Mouse (Mus musculus) heart, embryonic 12.5 days (tissue): ENCODE data around the gene Defb42. TPM values are rescaled to one million over a fixed set of nuclear protein-coding genes. Genes with fewer than 3 reads are reported as not detected.

Source experiments
- ATAC-seq: fragments of 200-750 bp; cut with Nextera tagmentation; 2 replicates; pipeline ENCODE4 v1.8.0; 2017; ENCODE audit warnings: moderate TSS enrichment, moderate library complexity; ENCODE audit not compliant: insufficient number of reproducible peaks, low FRiP score
- H3K27ac ChIP-seq: fragments of 300-500 bp; sonication (generic); 2 replicates; pipeline ENCODE4 v1.5.1; 2016; ENCODE audit warnings: mild to moderate bottlenecking, moderate library complexity; ENCODE audit not compliant: poor library complexity, severe bottlenecking
- H3K27me3 ChIP-seq: fragments of 300-500 bp; sonication (generic); replicated peaks from 2 replicates; pipeline ENCODE4 v1.6.1; 2016; ENCODE audit warnings: mild to moderate bottlenecking, moderate library complexity
- H3K36me3 ChIP-seq: fragments of 300-500 bp; sonication (generic); 2 replicates; pipeline ENCODE4 v1.6.1; 2016; ENCODE audit warnings: mild to moderate bottlenecking, moderate library complexity
- H3K4me1 ChIP-seq: fragments of 300-500 bp; sonication (generic); replicated peaks from 2 replicates; pipeline ENCODE4 v1.6.1; 2016; ENCODE audit warnings: mild to moderate bottlenecking
- H3K4me2 ChIP-seq: fragments of 300-500 bp; sonication (generic); 2 replicates; pipeline ENCODE4 v1.6.1; 2016; ENCODE audit warnings: mild to moderate bottlenecking, moderate library complexity
- H3K4me3 ChIP-seq: fragments of 300-500 bp; sonication (generic); 2 replicates; pipeline ENCODE4 v1.5.1; 2016; ENCODE audit warnings: mild to moderate bottlenecking
- H3K9ac ChIP-seq: fragments of 300-500 bp; sonication (generic); 2 replicates; pipeline ENCODE4 v1.6.1; 2016; ENCODE audit warnings: mild to moderate bottlenecking, moderate library complexity
- H3K9me3 ChIP-seq: fragments of 300-500 bp; sonication (generic); replicated peaks from 2 replicates; pipeline ENCODE4 v1.6.1; 2016; ENCODE audit warnings: mild to moderate bottlenecking, moderate library complexity
- WGBS: fragments of 180-500 bp; shearing (Covaris S2); methylation state at CpG from one replicate; pipeline ENCODE4 v1.1.7; 2016; 5-methylcytosine and 5-hydroxymethylcytosine counted together
- polyA plus RNA-seq: library from polyadenylated mRNA; unstranded; fragments of >200 nt; fragmentation: Nextera tagmentation; extraction: Ambion mirVana; gene quantifications from 2 replicates; pipeline ENCODE4 v1.2.1, GENCODE M21; 2016

The Defb42 gene
- 3.8 and 4.7 TPM in 2 replicates for polyA plus RNA-seq

DNA sequence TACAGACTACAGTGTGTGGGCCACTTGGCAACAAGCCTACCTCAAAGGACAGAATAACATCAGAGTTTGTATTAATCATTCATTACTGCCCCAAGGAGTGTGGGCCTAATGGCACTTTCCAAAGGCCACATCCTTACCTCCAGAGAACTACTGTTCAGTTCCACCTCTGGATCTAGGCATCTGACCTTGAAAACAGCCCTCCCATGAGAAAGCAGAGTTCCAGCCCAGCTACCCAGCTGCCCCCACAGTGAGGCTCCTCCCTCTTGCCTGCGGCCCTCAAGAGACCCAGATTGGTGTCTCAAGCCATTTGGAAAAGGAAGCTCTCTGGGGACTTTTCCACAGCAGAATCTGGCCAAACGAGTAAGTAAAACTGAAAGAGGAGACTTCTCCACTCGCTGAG, at the start of gene Defb42:
TSS of gene Defb42 (plus strand) at position 301 of the 400 bp plus-strand sequence.
- WGBS = 73% methylated on average over 3 of the region's 3 CpGs
- no peak for ATAC-seq
- H3K27me3 ChIP-seq = no peaks in the 10 kb centered on the region

DNA sequence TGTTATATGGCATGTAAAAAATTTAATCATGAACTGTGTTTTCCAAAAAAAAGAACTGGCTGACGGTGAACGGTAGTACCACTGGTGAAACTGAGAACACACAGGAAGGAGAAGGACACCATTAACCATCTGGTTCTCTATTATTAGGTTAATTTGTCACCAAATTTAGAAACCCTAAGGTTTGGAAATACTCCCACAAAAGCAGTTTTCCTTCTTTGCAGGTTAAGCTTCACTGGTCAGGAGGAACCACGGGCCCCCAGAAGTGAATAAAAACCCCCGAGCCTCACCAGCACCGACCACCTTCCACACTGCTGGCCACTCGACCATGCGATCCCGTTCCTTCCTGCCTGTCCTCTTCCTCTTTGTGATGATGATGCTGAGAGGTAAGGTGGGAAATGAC, 49.0 kb upstream of the Defb42 start, which contains the start of gene Defb47:
TSS of gene Defb47 (plus strand) at position 301 of the 400 bp plus-strand sequence.
- H3K36me3 ChIP-seq = no peaks in the 10 kb centered on the region
- no peak within 1 kb of the TSS for H3K4me3 ChIP-seq
- peaks cover 7% of the 10 kb centered on the region for H3K4me1 ChIP-seq
- no peak within 1 kb of the TSS for H3K9ac ChIP-seq
- no peak within 1 kb of the TSS for H3K4me2 ChIP-seq
- H3K27ac ChIP-seq = no peak within 1 kb of the TSS
- H3K27me3 ChIP-seq = peaks cover 7% of the 10 kb centered on the region; the same call in 1 of the 2 replicates
- 86% methylated on average over 8 of the region's 8 CpGs for WGBS
- no peak for ATAC-seq
- H3K9me3 ChIP-seq = no peaks in the 10 kb centered on the region

More for the DNA sequence above, at the start of gene Defb42:
- H3K36me3 ChIP-seq = no peaks in the 10 kb centered on the region
- no peak within 1 kb of the TSS for H3K27ac ChIP-seq
- H3K9me3 ChIP-seq = no peaks in the 10 kb centered on the region
- H3K9ac ChIP-seq = no peak within 1 kb of the TSS
- no peak within 1 kb of the TSS for H3K4me3 ChIP-seq
- peaks cover 1% of the 10 kb centered on the region; the same call in 1 of the 2 replicates for H3K4me1 ChIP-seq
- no peak within 1 kb of the TSS for H3K4me2 ChIP-seq

DNA sequence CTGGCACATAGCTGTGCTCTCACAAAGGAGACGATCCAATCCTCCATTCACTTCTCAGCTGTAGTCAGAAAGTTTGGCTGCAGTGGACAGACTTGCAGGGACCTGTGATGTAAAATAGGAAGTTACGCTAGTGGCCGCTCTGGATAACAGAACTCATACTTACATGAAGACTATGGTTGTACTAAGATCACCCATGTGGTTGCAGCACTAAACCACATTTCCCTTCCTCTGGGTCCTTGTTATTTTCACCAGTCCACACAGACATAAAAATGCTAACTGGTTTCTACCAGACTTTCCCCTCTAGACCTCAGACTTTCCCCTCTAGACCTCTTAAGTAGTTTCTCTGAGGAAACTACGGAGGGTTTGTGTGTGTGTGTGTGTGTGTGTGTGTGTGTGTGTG, 47.8 kb upstream of the Defb42 start:
- H3K27ac ChIP-seq = no peak overlapping the region
- H3K4me3 ChIP-seq = no peak overlapping the region
- no peak overlapping the region for H3K9ac ChIP-seq
- H3K36me3 ChIP-seq = no peaks in the 10 kb centered on the region
- H3K9me3 ChIP-seq = no peaks in the 10 kb centered on the region
- H3K4me2 ChIP-seq = no peak overlapping the region
- H3K27me3 ChIP-seq = peaks cover 7% of the 10 kb centered on the region; the same call in 1 of the 2 replicates
- H3K4me1 ChIP-seq = peaks cover 12% of the 10 kb centered on the region
- ATAC-seq = no peak
- WGBS = 82% methylated on average over 4 of the region's 4 CpGs

DNA sequence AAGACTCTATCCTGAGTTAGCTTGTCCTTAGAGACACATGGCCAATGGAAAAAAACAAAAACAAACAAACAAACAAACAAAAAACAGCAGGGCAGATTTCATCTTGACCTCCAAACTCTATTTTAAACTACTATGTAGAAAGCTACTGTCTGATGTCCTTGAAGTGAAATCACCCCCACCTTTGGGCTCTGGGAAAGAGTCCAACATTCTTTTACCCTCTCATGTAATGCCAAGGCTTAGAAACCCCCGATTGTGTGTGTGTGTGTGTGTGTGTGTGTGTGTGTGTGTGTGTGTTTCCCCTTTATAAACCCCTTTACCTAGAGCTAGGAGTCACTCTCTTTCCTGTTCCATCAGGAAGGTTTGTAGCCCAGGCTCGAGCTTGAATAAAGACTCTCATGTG, 44.2 kb upstream of the Defb42 start:
- no peak overlapping the region for H3K9ac ChIP-seq
- no peak overlapping the region for H3K27ac ChIP-seq
- H3K4me3 ChIP-seq = no peak overlapping the region
- H3K27me3 ChIP-seq = peaks cover 7% of the 10 kb centered on the region; the same call in 1 of the 2 replicates
- no peak for ATAC-seq
- H3K4me2 ChIP-seq = no peak overlapping the region
- H3K36me3 ChIP-seq = no peaks in the 10 kb centered on the region
- H3K9me3 ChIP-seq = no peaks in the 10 kb centered on the region
- WGBS = 34% methylated on average over 2 of the region's 2 CpGs
- H3K4me1 ChIP-seq = peaks cover 12% of the 10 kb centered on the region

DNA sequence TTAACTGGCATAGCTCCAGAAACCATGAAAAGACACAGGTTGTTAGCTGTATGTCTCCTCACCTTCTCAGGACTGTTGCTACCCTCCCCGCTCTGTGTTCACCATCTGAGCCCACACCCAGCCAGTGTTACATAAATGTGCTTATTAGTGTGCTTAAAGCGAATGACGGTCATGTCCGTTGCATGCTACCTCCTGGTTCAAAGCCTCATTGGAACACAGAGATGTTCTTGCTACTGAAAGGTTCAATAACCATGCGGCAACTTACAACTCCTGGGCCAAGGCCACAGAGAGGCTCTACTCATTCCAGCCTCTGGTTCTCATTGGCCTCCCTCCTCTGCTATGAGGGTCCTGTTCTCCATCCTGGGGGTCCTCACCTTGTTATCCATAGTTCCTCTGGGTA, 35.3 kb upstream of the Defb42 start, which contains the start of gene Defb43:
TSS of gene Defb43 (plus strand) at position 301 of the 400 bp plus-strand sequence.
- Histone ChIP-seq H3K27ac (no peak within 1 kb of the TSS), H3K4me2 (no peak within 1 kb of the TSS), H3K27me3 (peaks cover 18% of the 10 kb centered on the region), H3K9me3 (0 out of 2 replicates have a peak, but pooled peaks cover 5% of the 10 kb centered on the region), H3K4me1 (0 out of 2 replicates have a peak, but pooled peaks cover 9% of the 10 kb centered on the region), H3K9ac (no peak within 1 kb of the TSS), H3K36me3 (no peaks in the 10 kb centered on the region), H3K4me3 (no peak within 1 kb of the TSS)
- no peak for ATAC-seq
- 84% methylated on average over 5 of the region's 5 CpGs for whole genome bisulfite sequencing

DNA sequence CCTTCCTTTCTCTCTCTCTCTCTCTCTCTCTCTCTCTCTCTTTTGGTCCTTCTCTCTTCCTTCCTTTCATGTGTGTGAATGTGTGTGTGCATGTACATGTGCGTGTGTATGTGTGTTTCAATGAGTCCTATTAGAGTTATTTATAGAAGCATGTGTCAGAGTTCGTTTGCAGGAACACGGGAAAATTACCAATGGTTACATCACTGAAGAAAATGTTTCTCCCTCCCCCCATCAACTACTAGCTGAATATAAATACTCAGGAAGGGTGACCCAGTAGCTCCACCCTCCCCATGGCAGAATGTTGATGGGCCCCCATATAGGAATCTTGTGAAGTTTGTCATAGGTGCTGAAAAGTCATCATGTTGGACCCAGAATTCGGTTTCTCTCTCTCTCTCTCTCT, 33.7 kb upstream of the Defb42 start:
- WGBS = 72% methylated on average over 4 of the region's 4 CpGs
- ATAC-seq = no peak
- H3K36me3 ChIP-seq = no peaks in the 10 kb centered on the region
- 0 out of 2 replicates have a peak, but pooled peaks cover 9% of the 10 kb centered on the region for H3K4me1 ChIP-seq
- 0 out of 2 replicates have a peak, but pooled peaks cover 5% of the 10 kb centered on the region for H3K9me3 ChIP-seq
- H3K4me2 ChIP-seq = no peak overlapping the region
- no peak overlapping the region for H3K4me3 ChIP-seq
- H3K9ac ChIP-seq = no peak overlapping the region
- H3K27ac ChIP-seq = no peak overlapping the region
- peaks cover 22% of the 10 kb centered on the region for H3K27me3 ChIP-seq

DNA sequence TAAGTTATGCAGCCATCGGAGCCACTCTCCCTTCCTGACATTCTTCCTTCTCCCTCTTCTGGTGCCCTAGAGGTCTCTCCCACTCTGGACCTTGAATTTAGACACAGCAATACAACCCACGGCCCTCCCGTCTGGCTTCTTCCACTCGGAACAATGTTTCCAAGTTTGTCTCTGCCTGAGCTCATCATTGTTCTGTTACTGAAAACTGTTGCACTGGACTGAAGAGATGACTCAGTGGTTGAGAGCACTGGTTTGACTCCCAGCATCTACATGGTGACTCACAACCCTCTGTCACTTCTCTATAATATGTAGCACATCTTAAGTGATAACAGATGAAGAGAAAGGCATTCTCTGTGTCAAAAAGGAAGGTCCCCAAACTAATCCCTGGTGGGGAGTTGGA, 32.1 kb upstream of the Defb42 start:
- Histone ChIP-seq H3K27me3 (peaks cover 14% of the 10 kb centered on the region), H3K36me3 (no peaks in the 10 kb centered on the region), H3K27ac (no peak overlapping the region), H3K4me1 (peaks cover 15% of the 10 kb centered on the region), H3K9me3 (0 out of 2 replicates have a peak, but pooled peaks cover 5% of the 10 kb centered on the region), H3K4me3 (no peak overlapping the region), H3K4me2 (no peak overlapping the region), H3K9ac (no peak overlapping the region)
- 59% methylated on average over 4 of the region's 4 CpGs for WGBS
- no peak for ATAC-seq

DNA sequence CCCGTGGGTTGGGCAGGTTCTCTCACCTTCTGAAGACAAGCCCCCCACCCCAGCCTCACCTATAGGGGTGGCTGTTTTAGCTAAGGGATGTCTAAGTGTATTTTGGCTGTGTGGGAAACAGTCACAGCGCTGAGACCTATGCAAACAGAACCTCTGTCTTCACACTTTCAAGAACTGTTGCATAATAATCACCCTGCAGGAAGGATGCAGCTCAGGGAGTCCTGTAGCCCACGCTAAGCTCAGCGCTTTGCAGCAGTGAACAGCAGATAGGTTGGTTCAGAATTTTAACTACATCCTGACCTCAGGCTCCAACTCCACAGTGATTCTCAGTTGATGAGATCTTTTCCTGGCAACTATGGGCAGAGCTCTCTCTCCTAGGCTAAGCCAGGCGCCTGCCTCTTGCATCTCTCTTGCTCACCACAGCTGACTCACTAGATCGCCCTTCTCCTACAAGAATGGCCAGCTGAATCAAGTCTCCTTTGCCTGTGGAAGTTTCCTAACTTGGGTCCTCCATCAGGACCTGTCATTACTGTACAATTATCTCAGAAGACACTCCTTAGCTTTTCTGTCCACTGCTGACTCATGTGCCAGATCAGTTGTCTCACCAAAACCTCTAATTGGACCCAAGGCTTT, 26.2 kb upstream of the Defb42 start:
- H3K9me3 ChIP-seq = no peaks in the 10 kb centered on the region
- no peak overlapping the region for H3K4me3 ChIP-seq
- no peak for ATAC-seq
- no peak overlapping the region for H3K4me2 ChIP-seq
- 52% methylated on average over 6 of the region's 6 CpGs for WGBS
- H3K27me3 ChIP-seq = peaks cover 12% of the 10 kb centered on the region
- no peaks in the 10 kb centered on the region for H3K36me3 ChIP-seq
- H3K27ac ChIP-seq = no peak overlapping the region
- H3K4me1 ChIP-seq = peaks cover 22% of the 10 kb centered on the region
- H3K9ac ChIP-seq = no peak overlapping the region

DNA sequence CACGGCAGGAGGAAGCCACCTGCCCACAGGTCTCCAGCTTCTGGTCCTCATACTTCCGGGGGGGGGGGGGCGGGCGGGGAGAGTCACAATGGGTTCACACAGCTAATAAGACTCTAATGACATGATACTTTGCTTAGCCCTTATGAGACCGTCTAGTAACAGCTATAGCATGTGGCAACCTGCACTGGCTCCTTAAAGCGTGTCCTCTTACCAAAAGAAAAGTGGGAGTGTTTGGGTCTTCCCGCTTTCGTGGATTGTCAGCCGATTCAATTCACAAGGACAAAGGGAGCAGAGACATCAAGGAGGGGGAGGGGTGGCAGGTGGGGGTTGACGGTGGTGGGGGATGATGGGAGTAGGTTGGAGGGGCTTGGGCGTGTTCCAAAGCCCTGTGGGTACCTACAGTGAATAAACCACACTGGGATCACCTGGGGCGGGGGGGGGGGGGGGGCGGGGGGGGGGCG, 3.1 kb downstream of the Defb42 start, which contains the start of gene Defb30:
TSS of gene Defb30 (minus strand) at position 51 of the 461 bp plus-strand sequence.
- H3K4me1 ChIP-seq = peaks cover 16% of the 10 kb centered on the region
- WGBS = 79% methylated on average over 11 of the region's 14 CpGs
- H3K36me3 ChIP-seq = no peaks in the 10 kb centered on the region
- no peaks in the 10 kb centered on the region for H3K9me3 ChIP-seq
- no peaks in the 10 kb centered on the region for H3K27me3 ChIP-seq
- no peak within 1 kb of the TSS for H3K4me2 ChIP-seq
- no peak within 1 kb of the TSS for H3K27ac ChIP-seq
- H3K9ac ChIP-seq = no peak within 1 kb of the TSS
- no peak for ATAC-seq
- no peak within 1 kb of the TSS for H3K4me3 ChIP-seq

DNA sequence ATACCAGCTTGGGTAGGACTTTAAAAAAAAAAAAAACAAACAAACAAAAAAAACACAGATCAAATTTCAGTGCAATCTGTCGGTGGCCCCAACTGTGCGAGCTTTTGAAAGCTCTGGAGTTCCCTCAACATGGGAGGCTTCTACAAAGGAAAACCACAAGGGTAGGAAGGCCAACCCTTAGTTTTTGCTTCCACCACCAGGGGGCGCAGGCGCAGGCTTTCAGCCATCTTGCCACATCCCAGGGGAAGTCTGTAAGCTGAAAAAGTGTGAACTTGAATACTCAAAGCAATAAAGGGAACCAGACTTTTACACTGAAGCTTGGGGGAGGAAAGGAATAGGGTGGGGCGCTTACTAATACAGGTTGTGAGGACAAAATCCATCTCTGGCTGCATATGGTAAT, 4.0 kb downstream of the Defb42 start:
- no peak for ATAC-seq
- H3K9me3 ChIP-seq = no peaks in the 10 kb centered on the region
- H3K4me3 ChIP-seq = no peak overlapping the region
- no peaks in the 10 kb centered on the region for H3K36me3 ChIP-seq
- H3K4me2 ChIP-seq = no peak overlapping the region
- H3K4me1 ChIP-seq = peaks cover 24% of the 10 kb centered on the region
- H3K27ac ChIP-seq = no peak overlapping the region
- 31% methylated on average over 5 of the region's 5 CpGs for WGBS
- no peak overlapping the region for H3K9ac ChIP-seq
- H3K27me3 ChIP-seq = no peaks in the 10 kb centered on the region

DNA sequence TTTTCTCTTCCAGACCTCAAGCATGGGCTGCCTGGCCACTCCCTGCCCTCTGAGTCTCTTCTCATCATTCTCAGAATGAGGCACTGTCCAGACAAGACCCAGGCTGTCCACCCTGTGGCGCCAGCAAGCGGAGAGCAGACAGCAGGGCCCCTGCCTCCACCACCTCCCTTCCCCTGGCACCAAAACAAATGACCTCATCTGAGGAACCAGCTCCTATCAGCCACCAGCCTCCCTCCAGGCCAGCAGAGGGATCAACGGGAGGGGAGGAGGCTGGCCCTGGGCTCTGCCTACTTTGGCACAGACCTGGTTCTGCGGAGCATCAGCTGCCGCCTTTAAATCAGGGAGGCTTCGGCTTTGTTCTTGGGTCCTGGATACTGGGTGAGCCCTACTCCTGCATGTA, 7.9 kb downstream of the Defb42 start:
- peaks cover 36% of the 10 kb centered on the region for H3K4me1 ChIP-seq
- ATAC-seq = peak; percentile 96
- H3K9me3 ChIP-seq = no peaks in the 10 kb centered on the region
- 2% methylated on average over 6 of the region's 6 CpGs for WGBS
- H3K27me3 ChIP-seq = no peaks in the 10 kb centered on the region
- peak overlapping the region; percentile 94 for H3K27ac ChIP-seq
- H3K36me3 ChIP-seq = no peaks in the 10 kb centered on the region
- no peak overlapping the region for H3K4me3 ChIP-seq
- H3K4me2 ChIP-seq = peak overlapping the region; percentile 46
- no peak overlapping the region for H3K9ac ChIP-seq
